Mouse (Mus musculus): ENCODE results near the gene Tdrd3.

GRCm38 (mm10) chr14:87566211-87566610 lies 149.8 kb downstream of the Tdrd3 start:
- no peak for TF ChIP-seq CTCF (IDR thresholded peaks at IDR 0.05; ENCODE audit: borderline replicate concordance, control insufficient read depth, extremely low read depth, insufficient read depth, low read length, poor library complexity)
- TF ChIP-seq POLR2A (IDR thresholded peaks at IDR 0.05; ENCODE audit: control insufficient read depth, extremely low read depth, insufficient read depth, low read length, poor library complexity): no peak

Data from thymus, adult 2 months (tissue).